Mouse (Mus musculus) lung, postnatal 14 days (tissue): ENCODE results near the gene Unc13d.
"Not testable (repeated sequence)": the region's sequence is repeated elsewhere in the genome, so short reads cannot be mapped to it uniquely, and the experiment has no call there.

Experiments
- DNase-seq: peaks from one replicate; pipeline ENCODE4 v3.0.0; 2021

The Unc13d gene

GRCm38 (mm10) chr11:116042372-116043138 lies 35.2 kb downstream of the Unc13d start:
- DNase-seq = no peak

GRCm38 (mm10) chr11:116041833-116042232 lies 35.9 kb downstream of the Unc13d start:
- no peak for DNase-seq

GRCm38 (mm10) chr11:116040593-116040992 lies 37.2 kb downstream of the Unc13d start:
- no peak for DNase-seq

DNA sequence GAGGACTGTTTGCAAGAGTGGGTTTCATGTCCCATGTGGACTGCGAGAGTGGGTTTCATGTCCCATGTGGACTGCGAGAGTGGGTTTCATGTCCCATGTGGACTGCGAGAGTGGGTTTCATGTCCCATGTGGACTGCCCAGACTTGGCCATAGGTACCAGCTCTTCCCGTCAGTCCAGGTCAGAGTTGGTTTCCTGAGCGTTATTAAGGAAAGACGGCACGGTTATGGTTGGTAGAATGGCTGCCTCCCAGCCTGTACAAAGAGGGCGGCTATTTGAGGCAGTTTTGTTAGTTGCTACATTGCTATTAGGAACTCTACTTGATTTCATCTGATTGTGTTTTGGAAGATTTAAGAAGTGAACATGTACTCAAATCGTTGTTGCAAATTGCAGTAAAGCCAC lies 39.9 kb downstream of the Unc13d start:
- DNase-seq = no peak

DNA sequence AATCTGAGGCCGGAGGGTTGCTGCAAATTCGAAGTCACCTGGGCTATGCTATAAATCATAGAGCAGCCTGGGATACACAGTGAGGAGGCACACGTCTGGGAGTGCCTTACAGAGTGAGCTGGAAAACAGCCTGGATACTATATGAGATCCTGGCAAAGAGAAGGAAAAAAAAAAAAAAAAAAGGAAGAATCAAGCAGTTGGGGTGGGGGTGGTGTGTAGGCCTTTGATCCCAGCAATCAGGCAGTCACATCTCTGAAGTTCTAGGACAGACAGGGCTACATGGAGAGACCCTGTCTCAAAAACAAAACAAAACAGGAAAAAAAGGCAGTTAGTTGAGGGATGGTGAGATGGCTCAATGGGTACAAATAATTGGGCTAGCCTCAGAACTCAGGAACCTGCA lies 41.1 kb downstream of the Unc13d start:
- DNase-seq = no peak

DNA sequence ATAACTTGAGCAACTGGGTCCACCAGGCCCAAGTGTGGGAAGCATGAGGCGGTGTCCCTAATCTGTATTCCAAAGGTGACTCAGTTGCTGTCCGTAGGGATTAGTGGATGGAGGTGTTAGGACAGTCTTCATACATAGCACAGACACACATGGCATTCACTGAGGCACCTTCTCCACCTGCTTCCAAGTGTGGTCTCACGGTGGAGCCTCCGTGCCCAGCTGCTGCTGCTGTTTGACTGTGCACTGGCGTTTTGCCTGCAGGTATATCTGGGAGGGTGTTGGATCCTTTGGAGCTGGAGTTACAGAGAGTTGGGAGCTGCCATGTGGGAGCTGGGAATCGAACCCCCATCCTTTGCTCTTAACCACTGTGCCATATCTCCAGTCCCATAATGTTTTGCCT lies 43.2 kb downstream of the Unc13d start:
- DNase-seq = no peak

DNA sequence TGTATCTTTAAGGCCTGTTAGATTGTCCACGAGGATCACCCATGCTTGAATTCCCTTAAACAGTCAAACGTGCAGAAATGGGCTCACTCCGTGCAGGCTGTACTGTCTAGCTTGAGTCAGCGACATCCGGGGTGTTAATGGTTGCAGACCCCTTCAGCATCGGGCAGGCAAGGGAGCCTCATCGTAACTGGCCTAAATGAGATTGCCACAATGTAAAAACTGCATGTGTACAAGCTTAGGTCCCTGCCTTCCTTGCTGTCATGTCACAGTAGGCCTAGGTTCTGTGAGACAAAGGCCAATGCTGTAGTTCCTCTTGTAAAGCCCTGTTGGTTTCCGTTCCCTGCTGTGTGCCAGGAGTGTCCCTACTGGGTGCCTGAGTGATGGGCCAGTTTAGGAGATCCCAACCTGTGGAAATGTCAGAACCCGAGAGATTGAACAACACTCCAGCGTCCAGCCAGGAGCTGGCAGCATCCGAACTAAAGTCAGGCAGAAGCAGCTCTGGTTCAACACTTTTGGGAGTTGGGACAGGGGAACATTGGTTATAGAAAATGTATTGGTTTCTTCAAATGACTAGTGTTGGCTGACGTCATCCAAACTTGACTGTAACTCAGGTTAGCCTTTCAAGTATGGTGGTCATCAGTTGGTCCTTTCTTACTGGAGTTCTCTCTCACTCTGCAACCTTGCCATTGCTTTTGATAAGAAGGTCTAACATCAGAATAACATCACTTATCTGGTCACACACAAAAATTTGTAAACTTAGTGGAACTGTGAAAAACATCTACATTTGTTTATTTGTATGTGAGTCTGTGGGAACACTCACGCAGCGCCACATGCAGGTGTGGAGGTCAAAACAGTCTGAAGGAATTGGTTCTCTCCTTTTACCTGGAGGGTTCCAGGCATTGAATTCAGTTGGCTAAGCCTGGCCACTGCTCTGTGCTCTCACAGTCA lies 46.6 kb downstream of the Unc13d start:
- DNase-seq = peak; percentile 39

GRCm38 (mm10) chr11:116030088-116030897 lies 47.5 kb downstream of the Unc13d start, which contains the start of gene Unk:
Gene Unk (plus strand): TSS chr11:116030322.
- DNase-seq = peak; percentile 96

DNA sequence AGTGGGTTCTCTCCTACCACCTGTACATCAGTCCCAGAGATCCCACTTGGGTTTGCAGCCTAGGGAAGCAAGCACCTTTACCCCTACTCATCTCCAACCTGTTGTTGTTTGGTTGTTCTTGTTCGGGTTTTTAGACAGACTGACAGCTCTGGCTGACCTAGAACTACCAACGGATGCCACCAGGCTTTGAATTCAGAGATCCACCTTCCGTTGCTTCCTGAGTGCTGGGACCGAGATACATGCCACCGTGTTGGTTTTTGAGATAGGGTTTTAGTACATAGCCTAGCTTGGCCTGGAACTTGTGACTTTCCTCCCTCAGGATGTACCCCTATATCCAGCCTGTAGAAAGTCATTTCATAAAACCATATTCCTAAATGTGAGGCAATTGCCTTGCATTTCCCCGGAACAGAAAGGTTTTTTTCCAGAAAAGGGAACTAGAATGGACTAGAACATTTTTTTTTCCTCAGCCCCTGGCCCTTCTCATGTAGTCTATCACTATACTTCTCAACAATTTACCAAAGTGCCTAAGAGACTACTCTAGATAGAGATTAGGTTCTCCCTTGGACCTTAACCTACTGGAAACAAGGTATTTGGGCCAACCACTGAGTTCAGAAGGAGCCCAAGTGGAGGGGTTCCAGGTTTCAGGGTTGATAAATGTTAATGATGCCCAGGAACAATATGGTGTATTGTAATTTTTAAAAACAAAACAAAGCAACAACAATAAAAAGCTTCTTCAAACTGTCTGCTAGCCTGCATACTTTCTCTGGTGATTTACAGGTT lies 48.5 kb downstream of the Unc13d start:
- no peak for DNase-seq

DNA sequence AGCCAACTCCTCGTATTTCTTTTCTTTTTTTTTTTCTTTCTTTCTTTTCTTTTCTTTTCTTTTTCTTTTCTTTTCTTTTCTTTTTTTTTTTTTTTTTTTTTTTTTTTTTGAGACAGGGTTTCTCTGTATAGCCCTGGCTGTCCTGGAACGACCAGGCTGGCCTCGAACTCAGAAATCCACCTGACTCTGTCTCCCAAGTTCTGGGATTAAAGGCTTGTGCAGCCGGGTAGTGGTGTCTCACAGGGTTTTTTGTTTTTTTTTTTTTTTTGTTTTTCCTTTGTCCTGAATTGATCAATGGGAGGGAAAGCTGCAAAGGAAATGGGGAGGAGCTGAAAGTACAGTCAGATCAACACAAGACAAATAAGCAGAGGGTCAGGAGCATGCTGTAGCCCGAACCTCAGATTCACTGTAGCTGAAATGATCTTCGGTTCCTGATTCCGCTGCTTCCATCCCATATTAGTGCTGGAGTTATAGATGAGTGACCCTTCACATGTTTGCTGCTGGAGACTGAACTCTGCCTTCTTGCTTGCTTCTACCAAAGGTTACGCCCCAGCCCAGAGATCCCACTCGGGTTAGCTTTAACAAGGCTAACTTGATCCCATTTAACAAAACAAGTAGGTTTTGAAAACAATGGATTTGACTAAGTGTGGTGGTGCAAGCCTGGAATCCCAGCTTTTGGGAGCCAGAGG lies 49.4 kb downstream of the Unc13d start:
- DNase-seq = no peak

DNA sequence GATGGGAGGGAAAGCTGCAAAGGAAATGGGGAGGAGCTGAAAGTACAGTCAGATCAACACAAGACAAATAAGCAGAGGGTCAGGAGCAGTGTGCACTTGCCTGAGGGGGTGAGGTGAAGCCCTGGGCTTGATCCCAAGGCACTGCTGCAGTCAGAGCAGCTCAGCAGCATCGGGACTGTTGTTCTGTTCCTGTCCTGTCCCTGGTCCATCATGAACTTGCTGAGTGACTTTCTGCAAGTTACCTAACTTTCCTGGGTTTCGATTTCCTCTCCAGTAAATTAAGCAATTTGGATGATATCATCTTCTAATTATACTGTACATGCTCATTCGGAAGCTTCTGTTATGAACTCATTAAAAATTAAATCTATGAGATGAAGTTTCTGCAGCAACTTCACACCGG lies 50.0 kb downstream of the Unc13d start, which contains the start of gene H3f3b:
H3f3b (minus strand) TSS at position 207 of the 400 bp plus-strand sequence.
- DNase-seq = no peak

DNA sequence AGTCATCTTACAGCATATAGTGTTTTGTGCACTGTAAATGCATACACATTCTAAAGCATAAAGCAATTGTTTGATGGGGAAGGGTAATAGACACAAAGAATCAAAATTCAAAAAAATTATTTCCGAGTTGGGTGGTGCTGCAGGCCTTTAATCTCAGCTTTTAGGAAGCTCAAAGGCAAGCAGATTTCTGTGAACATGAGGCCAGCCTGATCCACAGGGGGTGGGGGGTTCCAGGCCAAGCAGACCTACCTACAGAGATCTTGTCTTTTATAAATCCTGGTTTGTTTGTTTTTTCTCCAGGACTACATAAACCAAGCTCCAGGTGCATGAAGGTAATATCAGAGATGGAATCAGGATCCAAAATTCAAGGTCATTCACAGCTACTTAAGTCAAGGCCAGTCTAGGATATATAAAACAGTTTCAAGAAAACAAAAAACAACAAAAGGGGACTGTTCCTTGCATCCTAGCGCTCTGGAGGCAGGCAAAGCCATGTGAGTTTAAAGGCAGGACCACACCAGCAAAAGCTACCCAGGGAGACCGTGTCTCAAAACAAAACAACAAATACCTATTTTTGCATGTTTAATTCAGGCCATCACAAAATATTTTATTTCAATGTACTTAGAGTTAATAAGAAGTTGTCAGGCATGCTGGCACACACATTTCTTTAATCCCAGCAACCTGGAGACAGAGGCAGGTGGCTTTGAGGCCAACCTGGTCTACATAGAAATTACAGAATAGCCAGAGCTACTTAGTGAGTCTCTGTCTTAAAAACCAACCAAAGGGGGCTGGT lies 52.5 kb downstream of the Unc13d start:
- DNase-seq = no peak

GRCm38 (mm10) chr11:116024356-116024808 lies 53.4 kb downstream of the Unc13d start:
- peak; percentile 94 for DNase-seq

GRCm38 (mm10) chr11:116023771-116024355 lies 53.9 kb downstream of the Unc13d start:
- DNase-seq = peak; percentile 82

DNA sequence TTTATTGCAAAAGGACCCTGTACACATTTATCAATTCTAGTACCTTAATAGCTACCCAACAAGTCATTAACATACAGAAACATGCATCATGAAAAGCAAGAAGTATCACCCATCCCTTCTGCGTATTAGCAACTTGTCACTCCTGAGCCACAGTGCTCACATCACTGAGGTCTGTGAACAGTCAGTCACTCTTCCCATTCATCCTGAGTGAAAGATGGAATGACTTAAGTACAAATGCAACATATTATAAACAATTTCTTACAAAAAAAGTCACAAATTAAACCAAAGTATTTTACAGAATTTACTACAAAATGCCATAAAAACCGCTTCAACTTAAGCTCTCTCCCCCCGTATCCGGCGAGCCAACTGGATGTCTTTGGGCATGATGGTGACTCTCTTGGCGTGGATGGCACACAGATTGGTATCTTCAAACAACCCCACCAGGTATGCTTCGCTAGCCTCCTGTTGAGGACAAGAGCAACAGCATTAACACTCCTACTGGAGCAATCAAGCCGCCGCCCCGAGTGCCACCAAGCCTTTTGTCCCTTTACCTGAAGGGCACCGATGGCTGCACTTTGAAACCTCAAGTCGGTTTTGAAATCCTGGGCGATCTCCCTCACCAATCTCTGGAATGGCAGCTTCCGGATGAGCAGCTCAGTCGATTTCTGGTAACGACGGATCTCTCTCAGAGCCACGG lies 54.5 kb downstream of the Unc13d start:
- not testable (repeated sequence) for DNase-seq

GRCm38 (mm10) chr11:116022256-116022780 lies 55.4 kb downstream of the Unc13d start:
- DNase-seq = no peak

DNA sequence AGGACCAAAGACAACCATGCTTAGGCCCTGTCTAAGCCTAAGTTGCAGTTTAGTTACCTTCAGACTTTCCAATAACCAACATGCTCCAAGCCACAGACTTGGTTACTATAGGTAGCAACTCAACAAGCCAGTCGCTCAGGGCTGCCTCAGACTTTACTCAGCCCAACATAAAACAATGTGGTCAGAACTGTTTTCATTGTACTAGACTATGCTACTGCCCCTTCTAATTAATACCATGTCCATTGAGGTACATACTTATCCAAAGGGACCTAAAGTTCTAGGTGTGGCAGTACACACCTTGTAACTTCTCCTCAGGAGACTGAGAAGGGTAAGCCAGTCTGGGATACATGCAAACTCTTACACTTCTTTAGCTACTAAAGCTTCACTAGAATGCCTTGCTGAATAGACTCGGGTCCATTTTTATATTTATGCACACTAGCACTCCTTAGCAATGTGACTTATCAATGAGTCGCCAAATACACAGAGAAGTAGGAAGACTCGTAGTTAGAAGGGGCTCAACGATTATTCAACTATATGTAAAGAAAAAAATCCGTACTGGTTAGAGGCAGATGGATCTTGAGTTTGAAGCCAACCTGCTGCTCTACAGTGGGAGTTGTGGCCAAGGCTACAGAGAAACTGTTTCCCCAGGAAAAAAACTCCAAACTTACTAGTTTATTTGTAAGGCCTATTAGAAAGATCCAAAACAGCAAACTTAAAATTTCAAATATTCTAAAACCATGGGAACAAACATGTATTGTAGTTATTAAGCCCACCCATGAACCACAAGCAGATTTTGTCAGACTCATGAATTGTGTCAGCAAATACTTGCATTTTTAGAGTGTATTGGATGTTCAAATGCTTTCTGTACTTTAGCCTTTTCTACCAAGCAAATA lies 56.2 kb downstream of the Unc13d start:
- no peak for DNase-seq

GRCm38 (mm10) chr11:116020519-116020922 lies 57.2 kb downstream of the Unc13d start:
- no peak for DNase-seq
